Mouse (Mus musculus): ENCODE results near the gene Mtr.
"Not testable (repeated sequence)": the region's sequence is repeated elsewhere in the genome, so short reads cannot be mapped to it uniquely, and the experiment has no call there.

Gene Mtr

DNA sequence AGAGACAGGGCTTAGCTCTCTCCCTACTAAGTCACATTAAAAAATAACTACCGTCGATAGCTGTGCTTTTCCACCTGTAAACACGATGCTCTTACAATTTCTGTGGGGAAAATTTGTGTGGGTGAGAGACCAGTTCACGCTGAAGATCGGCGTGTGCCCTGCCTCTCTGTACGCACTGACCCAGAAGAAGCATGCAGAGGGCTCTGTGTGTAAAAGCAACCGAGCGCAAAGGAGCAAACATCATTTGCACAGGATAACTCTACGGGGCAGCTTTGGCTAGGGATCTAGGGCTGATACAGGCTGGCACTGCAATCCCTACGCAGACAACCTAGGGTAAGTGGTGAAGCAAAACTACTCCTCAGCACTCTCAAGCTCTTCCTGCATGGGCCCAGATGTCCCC lies 104.0 kb downstream of the Mtr start:
- DNase-seq: no peak

DNA sequence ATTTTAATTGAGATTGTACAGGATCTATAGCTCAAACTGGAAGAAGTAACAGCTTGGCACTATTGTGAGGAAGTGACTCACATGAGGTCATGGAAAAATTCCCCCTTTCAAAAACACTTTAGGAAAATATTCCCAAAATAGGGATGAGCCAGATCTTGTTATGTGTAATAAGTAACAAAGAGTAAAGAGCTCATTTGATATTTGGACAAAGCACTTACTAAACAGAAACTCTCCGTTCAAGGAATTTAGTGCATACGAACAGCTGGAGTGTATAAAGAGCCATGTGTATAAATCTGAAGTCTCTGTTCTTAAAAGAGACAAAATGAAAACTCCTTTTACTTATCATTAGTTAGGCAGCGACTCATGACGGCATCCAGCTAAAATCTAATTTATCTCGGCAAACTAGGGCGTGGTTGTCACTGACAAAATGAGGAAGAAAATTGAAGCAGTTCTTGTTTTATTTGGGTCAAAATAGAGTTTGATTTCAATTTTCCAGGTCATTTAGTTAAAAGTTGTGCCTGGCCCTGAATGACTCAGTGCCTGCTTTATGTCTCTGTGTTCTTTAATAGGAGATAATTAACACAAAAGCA lies 110.9 kb downstream of the Mtr start:
- DNase-seq: no peak

DNA sequence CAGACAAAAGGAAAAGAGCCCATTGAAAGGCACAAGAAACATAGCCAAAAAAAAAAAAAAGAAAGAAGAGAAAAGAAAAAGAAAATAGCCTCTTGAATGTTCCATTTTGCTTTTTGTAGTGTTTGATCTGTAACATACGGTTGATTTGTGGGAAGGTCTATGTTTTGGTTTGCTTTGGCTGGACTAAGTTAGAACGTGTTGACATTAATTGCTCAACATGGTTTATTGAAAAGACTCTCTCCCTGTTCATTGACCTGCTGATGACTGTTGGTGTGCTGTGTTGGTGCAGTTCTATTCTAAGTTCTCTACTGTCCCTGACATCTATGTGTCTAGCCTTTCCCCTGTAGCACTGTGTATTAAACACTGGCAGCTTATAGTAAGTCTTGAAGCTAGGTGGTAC lies 111.5 kb downstream of the Mtr start:
- no peak for DNase-seq

DNA sequence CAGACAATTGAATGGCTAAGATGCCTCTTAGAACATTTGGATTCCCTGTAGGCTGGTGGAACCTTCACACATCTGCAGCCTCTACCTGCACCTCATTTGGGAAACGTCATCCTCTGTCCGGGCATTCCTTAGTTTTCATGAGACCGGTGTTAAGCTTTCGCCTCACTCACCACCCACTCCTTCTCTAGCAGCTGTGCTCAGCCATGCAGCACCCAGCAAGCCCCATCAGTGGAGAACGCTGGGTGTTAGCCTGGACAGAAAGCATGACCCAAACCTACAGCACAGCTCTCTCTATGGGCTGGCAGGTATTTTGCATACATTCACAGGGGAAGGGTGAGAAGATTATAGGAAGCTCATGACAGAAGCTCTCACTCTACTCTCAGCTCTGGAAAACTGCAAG lies 114.6 kb downstream of the Mtr start:
- no peak for DNase-seq

DNA sequence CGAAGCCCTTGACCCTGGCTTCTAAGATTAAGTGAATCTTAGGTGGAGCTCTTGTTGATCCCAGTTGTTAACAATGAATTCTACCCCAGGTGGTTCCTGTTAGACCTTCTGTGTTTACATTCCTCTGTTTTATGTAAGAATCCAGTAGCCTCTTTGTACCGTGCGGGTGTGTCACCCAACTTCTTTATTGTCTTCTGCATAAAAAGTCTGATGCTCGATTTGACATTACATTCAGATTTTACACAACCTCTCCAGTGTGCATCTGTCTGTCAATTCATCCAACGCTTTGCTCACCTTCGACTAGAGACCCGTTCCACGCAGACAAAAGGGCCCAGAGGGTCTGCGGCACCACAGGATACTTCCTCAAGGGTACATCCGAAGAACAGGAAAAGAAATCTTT lies 121.5 kb downstream of the Mtr start:
- DNase-seq: not testable (repeated sequence)

DNA sequence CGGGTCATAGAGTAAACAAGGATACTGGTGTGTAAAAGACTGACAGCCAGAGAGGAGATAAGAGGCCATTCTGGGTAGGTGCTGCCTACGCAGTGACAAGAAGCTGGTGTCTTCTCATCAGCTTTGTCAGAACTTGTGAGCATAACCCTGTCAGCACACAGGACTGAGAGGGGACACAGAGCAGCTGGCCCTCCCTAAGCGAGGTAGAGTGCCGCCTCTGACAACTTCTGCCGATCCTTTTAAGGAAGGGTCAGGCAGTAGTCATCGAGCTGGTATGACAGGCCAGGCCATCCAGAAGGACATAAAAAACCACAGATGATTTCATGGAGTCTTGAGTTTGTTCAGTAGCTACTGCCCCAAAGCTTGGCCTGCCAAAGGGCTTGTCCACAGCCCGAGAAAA lies 124.4 kb downstream of the Mtr start:
- peak; percentile 21 for DNase-seq
